Mouse (Mus musculus) spleen, adult 2 months (tissue): ENCODE measurements around the gene Wdr82.

ENCODE experiments used
- CTCF ChIP-seq: fragments of 200-500 bp; IDR thresholded peaks from 2 replicates; pipeline ENCODE4 v1.5.1; 2011; ENCODE audit warnings: mild to moderate bottlenecking, inconsistent platforms; ENCODE audit not compliant: insufficient read depth, insufficient read length, insufficient replicate concordance; ENCODE audit errors: extremely low read depth
- POLR2A ChIP-seq: fragments of 200-500 bp; IDR thresholded peaks from 2 replicates; pipeline ENCODE4 v1.6.1; 2011; ENCODE audit warnings: low read depth, low read length, inconsistent platforms

GRCm38 (mm10) chr9:106158037-106158491 is 12.7 kb upstream of the Wdr82 start, which contains the start of gene Glyctk:
- TF ChIP-seq CTCF (no peak), POLR2A (no peak)
